1 mouse cellular context compared by ENCODE assay signal in the genomic region with DNA sequence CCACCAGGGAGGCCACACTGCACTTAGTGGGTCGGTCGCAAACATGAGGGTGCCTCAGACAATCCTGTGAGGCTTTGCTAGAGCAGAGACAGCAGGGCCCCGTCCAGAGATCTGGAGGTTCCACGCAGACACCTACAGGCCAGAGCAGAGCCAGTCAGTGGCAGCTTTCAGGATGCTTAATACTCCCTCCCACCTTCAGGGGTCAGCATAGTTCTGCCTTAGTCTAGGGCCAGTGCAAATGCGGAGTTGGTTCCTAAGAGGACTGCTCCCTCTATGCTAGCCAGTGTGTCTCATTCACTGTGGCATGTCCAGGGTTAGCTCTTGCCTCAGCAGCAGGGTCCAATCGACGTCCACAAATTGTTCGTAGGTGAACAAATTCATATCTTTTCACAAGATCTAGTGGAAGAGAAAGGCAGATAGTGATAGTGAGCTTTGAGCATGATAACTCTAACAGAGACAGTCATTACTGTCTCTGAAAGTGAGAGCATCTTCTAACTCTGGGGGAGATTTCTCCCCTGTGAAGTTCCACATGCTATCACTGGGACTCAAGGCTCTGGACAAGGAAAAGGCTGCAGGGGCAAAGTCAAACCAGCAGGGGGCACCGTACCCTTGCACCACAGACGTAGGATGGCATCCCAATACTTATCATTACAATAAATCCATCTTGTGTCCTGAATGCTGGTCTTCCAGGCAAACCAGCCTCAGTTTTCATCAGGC.
TF ChIP-seq lines count a peak whose summit lies in the region.

No protein-coding gene starts in this region.

TF ChIP-seq in CH12.LX, 34 proteins besides CTCF, POLR2A, EP300 and RAD21:
- TF ChIP-seq HCFC1 (IDR thresholded peaks at IDR 0.05; ENCODE audit: low read depth, low read length): no peak
- TF ChIP-seq GABPA (IDR thresholded peaks at IDR 0.05; ENCODE audit: insufficient replicate concordance, low read depth, low read length): no peak
- no peak for TF ChIP-seq BHLHE40 (IDR thresholded peaks at IDR 0.05; ENCODE audit: low read depth, low read length)
- TF ChIP-seq ZMIZ1 (IDR thresholded peaks at IDR 0.05; ENCODE audit: low read depth, low read length): no peak
- TF ChIP-seq JUND (conservative IDR thresholded peaks at IDR 0.05; ENCODE audit: low read depth, low read length): no peak
- TF ChIP-seq IRF4 (IDR thresholded peaks at IDR 0.05; ENCODE audit: low read depth, low read length): no peak; the same call in 1 of the 2 replicates
- TF ChIP-seq ZNF384 (IDR thresholded peaks at IDR 0.05; ENCODE audit: low read depth, low read length): no peak
- 0 out of 2 replicates have a peak, but pooled peaks have one; percentile 3 for TF ChIP-seq TCF12 (IDR thresholded peaks at IDR 0.05; ENCODE audit: low read depth, low read length)
- TF ChIP-seq MAX (IDR thresholded peaks at IDR 0.05; ENCODE audit: low read length): no peak
- 0 out of 2 replicates have a peak, but pooled peaks have one; percentile 17 for TF ChIP-seq ELF1 (IDR thresholded peaks at IDR 0.05; ENCODE audit: low read depth, low read length)
- TF ChIP-seq CHD2 (IDR thresholded peaks at IDR 0.05; ENCODE audit: low read length): no peak
- no peak for TF ChIP-seq CHD1 (IDR thresholded peaks at IDR 0.05; ENCODE audit: low read depth, low read length)
- peak; percentile 90 for TF ChIP-seq SMC3 (IDR thresholded peaks at IDR 0.05; ENCODE audit: low read depth, low read length)
- no peak for TF ChIP-seq USF1 (IDR thresholded peaks at IDR 0.05; ENCODE audit: low read depth, low read length)
- TF ChIP-seq ZC3H11A (IDR thresholded peaks at IDR 0.05; ENCODE audit: low read depth, low read length): peak; percentile 63; the same call in 1 of the 2 replicates
- no peak for TF ChIP-seq MXI1 (IDR thresholded peaks at IDR 0.05; ENCODE audit: low read depth, low read length)
